Comparison of ENCODE assay signal across 21 mouse cellular contexts in the genomic region with DNA sequence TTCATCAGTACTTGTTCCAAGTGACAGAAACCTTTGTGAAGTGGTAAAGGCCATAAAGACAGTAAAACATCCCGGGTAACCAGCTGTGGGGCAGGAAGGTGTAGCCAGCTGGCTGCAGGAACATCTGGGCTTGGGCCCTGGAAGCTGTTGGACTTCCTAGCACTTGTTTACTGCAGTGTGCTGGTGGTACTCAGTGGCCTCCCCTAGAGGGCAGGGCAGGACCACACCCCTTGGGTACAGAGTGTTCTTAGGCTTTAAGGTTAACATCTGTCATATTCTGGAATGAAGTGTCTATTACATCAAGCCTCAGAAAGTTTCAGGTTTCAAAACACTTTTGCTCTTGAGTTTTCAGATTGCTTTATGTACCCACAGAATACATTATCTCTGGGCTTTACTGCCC.
DNase-seq lines count a peak whose midpoint lies in the region; ATAC-seq and TF ChIP-seq lines count a peak whose summit lies in the region.
"Had no signal": no experiment of that assay in that cellular context is flagged by ENCODE, and none has a peak within 500 bp of the region (broad histone marks: within the 10 kb centered on the region; RNA-seq: fewer than 3 reads in every experiment).

No protein-coding gene starts in this region.

- H3K9me3 ChIP-seq in intestine, postnatal 0 days (ENCODE audit: control insufficient read depth) = no peaks in the 10 kb centered on the region
- no peaks in the 10 kb centered on the region for H3K9me3 ChIP-seq in intestine, embryonic 15.5 days
- no peaks in the 10 kb centered on the region for H3K9me3 ChIP-seq in liver, postnatal 0 days (ENCODE audit: low read length)
- no peaks in the 10 kb centered on the region for H3K9me3 ChIP-seq in liver, embryonic 11.5 days (ENCODE audit: control insufficient read depth, low read length)
- H3K9me3 ChIP-seq: embryonic facial prominence, embryonic 15.5 days; forebrain, embryonic 10.5 days; heart, embryonic 12.5 days; hindbrain, embryonic 15.5 days; limb, embryonic 13.5 days; lung, embryonic 15.5 days had no signal

- peak; percentile 35 for DNase-seq in gastrocnemius, adult 18-20 months (ENCODE audit: low spot score)
- DNase-seq in gastrocnemius, postnatal 10 days = no peak
- no peak for DNase-seq in liver, postnatal 0 days
- DNase-seq in liver, embryonic 11.5 days (ENCODE audit: low spot score) = no peak
- DNase-seq in NIH3T3 (ENCODE audit: low read depth) = peak; percentile 10
- DNase-seq in adrenal gland, postnatal 4 days (ENCODE audit: low spot score in 2 of 2) = no peak
- DNase-seq: cerebellum, adult 2 months; cerebellum, postnatal 36 days; kidney, adult 11 months; kidney, postnatal 25 days had no signal

- peaks cover 5% of the 10 kb centered on the region; the same call in 1 of the 2 replicates for H3K36me3 ChIP-seq in intestine, postnatal 0 days (ENCODE audit: control insufficient read depth, insufficient read depth)
- no peaks in the 10 kb centered on the region for H3K36me3 ChIP-seq in intestine, embryonic 15.5 days
- H3K36me3 ChIP-seq in liver, postnatal 0 days (replicated peaks; ENCODE audit: insufficient read depth, low read length) = no peaks in the 10 kb centered on the region
- H3K36me3 ChIP-seq in liver, embryonic 11.5 days (ENCODE audit: control insufficient read depth, insufficient read depth, low read length) = no peaks in the 10 kb centered on the region
- H3K36me3 ChIP-seq: G1E; lung, embryonic 15.5 days had no signal

- H3K4me2 ChIP-seq in intestine, postnatal 0 days (replicated peaks; ENCODE audit: low read depth) = no peak overlapping the region
- H3K4me2 ChIP-seq in intestine, embryonic 15.5 days (replicated peaks) = no peak overlapping the region
- H3K4me2 ChIP-seq in liver, postnatal 0 days (ENCODE audit: low read depth, low read length) = no peak overlapping the region
- no peak overlapping the region for H3K4me2 ChIP-seq in liver, embryonic 11.5 days
- H3K4me2 ChIP-seq: embryonic facial prominence, embryonic 15.5 days; heart, embryonic 12.5 days; hindbrain, embryonic 15.5 days; limb, embryonic 13.5 days; lung, embryonic 15.5 days had no signal

- no peak for TF ChIP-seq EP300 in liver, postnatal 0 days (IDR thresholded peaks at IDR 0.05; ENCODE audit: low read depth)

- WGBS in intestine, postnatal 0 days = 40% methylated on average over 1 of the region's 1 CpGs
- WGBS in intestine, embryonic 15.5 days = 58% methylated on average over 1 of the region's 1 CpGs
- WGBS in liver, postnatal 0 days (ENCODE audit: insufficient replicate concordance) = 78% methylated on average over 1 of the region's 1 CpGs
- 50% methylated on average over 1 of the region's 1 CpGs for WGBS in liver, embryonic 11.5 days

- TF ChIP-seq CTCF in intestine, postnatal 0 days (IDR thresholded peaks at IDR 0.05; ENCODE audit: low read depth) = peak; percentile 58
- TF ChIP-seq CTCF in liver, postnatal 0 days (IDR thresholded peaks at IDR 0.05; ENCODE audit: low read depth) = 0 out of 2 replicates have a peak, but pooled peaks have one; percentile 17

- peak; percentile 63; the same call in 1 of the 2 replicates for ATAC-seq in intestine, postnatal 0 days
- ATAC-seq in intestine, embryonic 15.5 days = no peak
- ATAC-seq in liver, postnatal 0 days = no peak
- no peak for ATAC-seq in liver, embryonic 11.5 days (replicated peaks; ENCODE audit: low FRiP score)
- ATAC-seq: CD4-positive, CD25-positive, alpha-beta regulatory T cell, adult 4 months; midbrain, embryonic 16.5 days had no signal

- H3K4me1 ChIP-seq in intestine, postnatal 0 days (replicated peaks; ENCODE audit: control insufficient read depth, insufficient read depth, low read length) = 0 out of 2 replicates have a peak, but pooled peaks cover 5% of the 10 kb centered on the region
- H3K4me1 ChIP-seq in intestine, embryonic 15.5 days (replicated peaks) = no peaks in the 10 kb centered on the region
- H3K4me1 ChIP-seq in liver, postnatal 0 days (ENCODE audit: insufficient read depth) = no peaks in the 10 kb centered on the region
- no peaks in the 10 kb centered on the region for H3K4me1 ChIP-seq in liver, embryonic 11.5 days (replicated peaks; ENCODE audit: control insufficient read depth, insufficient read depth, low read length)
- H3K4me1 ChIP-seq: heart, embryonic 12.5 days; hindbrain, embryonic 15.5 days; lung, embryonic 15.5 days had no signal

- no peak overlapping the region for H3K4me3 ChIP-seq in intestine, postnatal 0 days (ENCODE audit: low read depth, low read length)
- H3K4me3 ChIP-seq in intestine, embryonic 15.5 days (replicated peaks) = no peak overlapping the region
- H3K4me3 ChIP-seq in liver, postnatal 0 days (ENCODE audit: low read depth, low read length) = no peak overlapping the region
- no peak overlapping the region for H3K4me3 ChIP-seq in liver, embryonic 11.5 days (ENCODE audit: low read depth, low read length)
- H3K4me3 ChIP-seq: embryonic facial prominence, embryonic 15.5 days; forebrain, embryonic 10.5 days; heart, embryonic 12.5 days; hindbrain, embryonic 15.5 days; limb, embryonic 13.5 days; lung, embryonic 15.5 days had no signal

- no peak overlapping the region for H3K27ac ChIP-seq in intestine, postnatal 0 days (ENCODE audit: low read depth, low read length)
- H3K27ac ChIP-seq in intestine, embryonic 15.5 days = no peak overlapping the region
- no peak overlapping the region for H3K27ac ChIP-seq in liver, postnatal 0 days (ENCODE audit: low read depth)
- no peak overlapping the region for H3K27ac ChIP-seq in liver, embryonic 11.5 days (ENCODE audit: low read depth, low read length)
- H3K27ac ChIP-seq: embryonic facial prominence, embryonic 15.5 days; forebrain, embryonic 10.5 days; hindbrain, embryonic 15.5 days; limb, embryonic 13.5 days; lung, embryonic 15.5 days had no signal

- no peak overlapping the region for H3K9ac ChIP-seq in intestine, postnatal 0 days (ENCODE audit: low read depth, low read length)
- H3K9ac ChIP-seq in intestine, embryonic 15.5 days = no peak overlapping the region
- H3K9ac ChIP-seq in liver, postnatal 0 days (replicated peaks) = no peak overlapping the region
- no peak overlapping the region for H3K9ac ChIP-seq in liver, embryonic 11.5 days (ENCODE audit: low read depth, low read length)
- H3K9ac ChIP-seq: embryonic facial prominence, embryonic 15.5 days; heart, embryonic 12.5 days; hindbrain, embryonic 15.5 days; limb, embryonic 13.5 days; lung, embryonic 15.5 days had no signal

- H3K27me3 ChIP-seq in intestine, postnatal 0 days (replicated peaks; ENCODE audit: control insufficient read depth, insufficient read depth, low read length) = no peaks in the 10 kb centered on the region
- H3K27me3 ChIP-seq in intestine, embryonic 15.5 days (replicated peaks) = no peaks in the 10 kb centered on the region
- no peaks in the 10 kb centered on the region for H3K27me3 ChIP-seq in liver, postnatal 0 days (ENCODE audit: insufficient read depth, low read length)
- H3K27me3 ChIP-seq in liver, embryonic 11.5 days (replicated peaks; ENCODE audit: control insufficient read depth, insufficient read depth, low read length) = no peaks in the 10 kb centered on the region
- H3K27me3 ChIP-seq: embryonic facial prominence, embryonic 15.5 days; heart, embryonic 12.5 days; hindbrain, embryonic 15.5 days; limb, embryonic 13.5 days; lung, embryonic 15.5 days had no signal

Comparison
In these comparisons a context has a peak if more than half of its experiments do, and no peak if none do; other contexts are left out.
1. DNase-seq: peak in gastrocnemius, adult 18-20 months (single experiment) and NIH3T3 (single experiment); none in gastrocnemius, postnatal 10 days (single experiment), liver, postnatal 0 days (single experiment), liver, embryonic 11.5 days (single experiment) and adrenal gland, postnatal 4 days (0 of 2).